Comparison of ENCODE assay signal across 9 mouse cellular contexts in genomic region chr1:134037172-134037571, GRCm38 (mm10). TPM values are rescaled to one million over a fixed set of nuclear protein-coding genes. Genes with fewer than 3 reads are reported as not detected.
DNase-seq lines count a peak whose midpoint lies in the region; ATAC-seq and TF ChIP-seq lines count a peak whose summit lies in the region.
"Had no signal": no experiment of that assay in that cellular context is flagged by ENCODE, and none has a peak within 500 bp of the region (broad histone marks: within the 10 kb centered on the region; RNA-seq: fewer than 3 reads in every experiment).

Fmod (plus strand) TSS chr1:134037254.

- H3K36me3 ChIP-seq in limb, embryonic 11.5 days (ENCODE audit: control insufficient read depth, insufficient read depth, low read length), result no peaks in the 10 kb centered on the region
- no peaks in the 10 kb centered on the region for H3K36me3 ChIP-seq in limb, embryonic 10.5 days
- no peaks in the 10 kb centered on the region for H3K36me3 ChIP-seq in hindbrain, postnatal 0 days (ENCODE audit: insufficient read depth, low read length)

- no peak within 1 kb of the TSS for H3K27ac ChIP-seq in limb, embryonic 11.5 days (replicated peaks; ENCODE audit: low read depth, low read length)
- H3K27ac ChIP-seq in limb, embryonic 10.5 days, result no peak within 1 kb of the TSS; the same call in 1 of the 2 replicates
- no peak within 1 kb of the TSS for H3K27ac ChIP-seq in hindbrain, postnatal 0 days

- TF ChIP-seq CTCF in hindbrain, postnatal 0 days (IDR thresholded peaks at IDR 0.05; ENCODE audit: low read depth), result no peak

- no peak within 1 kb of the TSS for H3K4me3 ChIP-seq in limb, embryonic 11.5 days (ENCODE audit: low read depth, low read length)
- H3K4me3 ChIP-seq in limb, embryonic 10.5 days, result no peak within 1 kb of the TSS
- no peak within 1 kb of the TSS for H3K4me3 ChIP-seq in hindbrain, postnatal 0 days (ENCODE audit: low read length)

- H3K9ac ChIP-seq in limb, embryonic 11.5 days (ENCODE audit: low read length), result no peak within 1 kb of the TSS
- H3K9ac ChIP-seq in hindbrain, postnatal 0 days (replicated peaks; ENCODE audit: low read length), result no peak within 1 kb of the TSS

- ATAC-seq in limb, embryonic 11.5 days (ENCODE audit: insufficient number of reproducible peaks, low FRiP score, low TSS enrichment, low read depth), result no peak
- no peak for ATAC-seq in hindbrain, postnatal 0 days

- WGBS in limb, embryonic 11.5 days, result 41% methylated on average over 9 of the region's 9 CpGs
- WGBS in limb, embryonic 10.5 days, result 51% methylated on average over 9 of the region's 9 CpGs
- WGBS in hindbrain, postnatal 0 days, result 38% methylated on average over 9 of the region's 9 CpGs

- no peak within 1 kb of the TSS for H3K4me2 ChIP-seq in limb, embryonic 11.5 days (ENCODE audit: low read depth, severe bottlenecking)
- H3K4me2 ChIP-seq in hindbrain, postnatal 0 days (ENCODE audit: low read depth, low read length), result no peak within 1 kb of the TSS

- DNase-seq in adrenal gland, adult 2 months, result no peak
- no peak for DNase-seq in adrenal gland, adult 8-10 months
- peak; percentile 38 for DNase-seq in limb, embryonic 11.5 days (ENCODE audit: low spot score)
- no peak for DNase-seq in limb, embryonic 10.5 days (ENCODE audit: low spot score)
- no peak for DNase-seq in hindbrain, postnatal 0 days (ENCODE audit: low spot score)
- peak; percentile 63 for DNase-seq in mesoderm, embryonic 11.5 days (ENCODE audit: low read depth, low spot score)
- DNase-seq in c-Kit-positive CD71-positive TER-119-positive erythroid progenitor cells, embryonic 14.5 days (ENCODE audit: low spot score), result no peak
- DNase-seq in right cerebral cortex, adult 18-20 months, result no peak

- H3K27me3 ChIP-seq in limb, embryonic 11.5 days (ENCODE audit: control insufficient read depth, insufficient read depth, low read length), result no peaks in the 10 kb centered on the region
- H3K27me3 ChIP-seq in limb, embryonic 10.5 days (ENCODE audit: low read depth, poor library complexity, severe bottlenecking), result 0 out of 2 replicates have a peak, but pooled peaks cover 3% of the 10 kb centered on the region
- H3K27me3 ChIP-seq in hindbrain, postnatal 0 days (ENCODE audit: insufficient read depth, low read length), result no peaks in the 10 kb centered on the region

- no peaks in the 10 kb centered on the region for H3K9me3 ChIP-seq in limb, embryonic 11.5 days (ENCODE audit: control insufficient read depth, low read length)
- no peaks in the 10 kb centered on the region for H3K9me3 ChIP-seq in limb, embryonic 10.5 days (replicated peaks)
- H3K9me3 ChIP-seq in hindbrain, postnatal 0 days (ENCODE audit: low read length), result no peaks in the 10 kb centered on the region

- H3K4me1 ChIP-seq in limb, embryonic 11.5 days (ENCODE audit: control insufficient read depth, insufficient read depth, low read length), result no peaks in the 10 kb centered on the region
- peaks cover 13% of the 10 kb centered on the region for H3K4me1 ChIP-seq in limb, embryonic 10.5 days
- H3K4me1 ChIP-seq in hindbrain, postnatal 0 days (ENCODE audit: insufficient read depth, low read length), result 0 out of 2 replicates have a peak, but pooled peaks cover 4% of the 10 kb centered on the region

RNA-seq across cellular contexts. Expression of gene Fmod, which starts in this region (rescaled TPM):
- total RNA-seq in adrenal gland, adult 2 months (2021), result 10 to 100 TPM; 10.1 to 12.4 TPM
- polyA plus RNA-seq in adrenal gland, adult 2 months (2012; rRNA removed), result 13.4 and 17.9 TPM in 2 replicates
- total RNA-seq in adrenal gland, adult 8-10 months (2022), result 10 to 100 TPM in 1 of 4 experiments, 1 to 10 TPM in 3; 6.9 to 10.7 (median 7.7) TPM
- 2.9 and 4.5 TPM in 2 replicates for polyA plus RNA-seq in limb, embryonic 11.5 days (2014; fragmentation: Nextera tagmentation; extraction: Ambion mirVana)
- polyA plus RNA-seq in limb, embryonic 10.5 days (2016; fragmentation: Nextera tagmentation; extraction: Ambion mirVana), result 2.4 and 2.5 TPM in 2 replicates
- total RNA-seq in hindbrain, postnatal 0 days (2014; rRNA removed), result 10.6 and 16.3 TPM in 2 replicates
- 17.0 and 21.8 TPM in 2 replicates for polyA plus RNA-seq in hindbrain, postnatal 0 days (2015; fragmentation: Nextera tagmentation; extraction: Ambion mirVana)
- total RNA-seq: hematopoietic stem cell, adult 5-6 weeks had no signal

Comparison
In these comparisons a context has a peak if more than half of its experiments do, and no peak if none do; other contexts are left out.
1. DNase-seq: peak in limb, embryonic 11.5 days (single experiment) and mesoderm, embryonic 11.5 days (single experiment); none in adrenal gland, adult 2 months (single experiment), adrenal gland, adult 8-10 months (single experiment), limb, embryonic 10.5 days (single experiment), hindbrain, postnatal 0 days (single experiment), c-Kit-positive CD71-positive TER-119-positive erythroid progenitor cells, embryonic 14.5 days (single experiment) and right cerebral cortex, adult 18-20 months (single experiment).